Mouse (Mus musculus): ENCODE measurements at regions not wholly inside any gene's neighbourhood (a gene's known extent, or its start where the extent isn't known, plus 50 kb on each side); places are given as distances from the start of the nearest gene placed in this dataset.
"Not testable (repeated sequence)": the region's sequence is repeated elsewhere in the genome, so short reads cannot be mapped to it uniquely, and the experiment has no call there.

- no peak for DNase-seq (ENCODE audit: low spot score in 2 of 2)
Measured at GRCm38 (mm10) chr16:55168433-55168832, 129.4 kb downstream of the Zpld1 start.

DNA sequence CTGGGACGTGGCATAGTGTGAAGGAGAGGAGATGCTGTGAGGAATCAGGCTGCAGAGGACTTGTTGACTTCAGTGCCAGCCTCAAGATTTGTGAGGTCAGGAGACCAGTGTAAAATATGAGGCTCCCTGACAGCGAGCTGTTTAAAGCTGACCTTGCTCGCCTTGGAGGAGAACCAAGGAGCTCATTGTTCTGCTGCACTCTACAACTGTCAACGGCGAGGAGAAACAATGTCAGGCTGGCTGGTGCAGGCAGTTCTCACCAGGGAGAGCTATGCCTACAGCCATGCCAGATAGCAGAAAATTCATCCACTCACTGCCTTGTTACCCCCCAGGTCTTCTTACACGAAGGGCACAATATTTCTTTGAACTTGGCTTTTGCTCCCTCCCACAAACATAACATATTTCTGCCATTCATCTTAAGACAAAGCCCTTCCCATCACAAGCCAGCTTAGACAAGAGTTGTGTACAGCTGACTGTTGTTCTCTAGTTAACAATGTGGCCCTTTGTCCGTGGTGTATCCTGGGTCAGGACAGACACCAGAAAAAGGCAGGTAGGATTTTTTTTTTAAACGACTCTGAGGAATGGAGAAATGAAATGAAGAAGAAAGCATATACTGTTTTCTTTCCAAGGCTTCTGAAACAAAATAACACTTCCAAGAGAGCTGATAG lies 131.5 kb downstream of the Zpld1 start:
- DNase-seq (ENCODE audit: low spot score in 2 of 2), result no peak

GRCm38 (mm10) chr16:55162926-55163325 lies 134.9 kb downstream of the Zpld1 start:
- DNase-seq (ENCODE audit: low spot score in 2 of 2), result no peak

DNA sequence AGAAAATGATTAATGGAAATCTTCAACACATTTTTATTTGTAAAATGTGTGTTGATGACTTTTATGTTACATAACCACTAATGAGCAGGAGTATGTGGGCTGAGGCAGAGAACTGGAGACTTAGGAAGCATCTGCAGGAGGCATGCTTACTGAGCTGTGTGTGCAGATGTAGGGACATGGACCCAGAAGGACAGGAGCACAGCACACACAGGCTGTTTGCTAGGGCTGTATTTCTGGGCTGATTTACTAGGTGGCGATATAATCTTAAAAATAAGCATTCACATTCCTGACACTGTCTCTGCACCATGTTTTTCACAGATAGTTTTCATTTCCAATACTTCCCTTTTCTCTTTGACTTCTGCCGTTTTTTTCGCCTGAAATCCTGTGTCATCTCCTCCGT lies 146.1 kb downstream of the Zpld1 start:
- peak; percentile 9 to 39 for DNase-seq (ENCODE audit: low spot score in 2 of 2)

GRCm38 (mm10) chr16:55142431-55143173 lies 155.2 kb downstream of the Zpld1 start:
- no peak for DNase-seq (ENCODE audit: low spot score in 2 of 2)

GRCm38 (mm10) chr16:55134961-55135360 lies 162.8 kb downstream of the Zpld1 start:
- DNase-seq (ENCODE audit: low spot score in 2 of 2), result no peak

- DNase-seq (ENCODE audit: low spot score in 2 of 2), result no peak
Measured at GRCm38 (mm10) chr16:55097651-55098050, 200.1 kb downstream of the Zpld1 start.

DNA sequence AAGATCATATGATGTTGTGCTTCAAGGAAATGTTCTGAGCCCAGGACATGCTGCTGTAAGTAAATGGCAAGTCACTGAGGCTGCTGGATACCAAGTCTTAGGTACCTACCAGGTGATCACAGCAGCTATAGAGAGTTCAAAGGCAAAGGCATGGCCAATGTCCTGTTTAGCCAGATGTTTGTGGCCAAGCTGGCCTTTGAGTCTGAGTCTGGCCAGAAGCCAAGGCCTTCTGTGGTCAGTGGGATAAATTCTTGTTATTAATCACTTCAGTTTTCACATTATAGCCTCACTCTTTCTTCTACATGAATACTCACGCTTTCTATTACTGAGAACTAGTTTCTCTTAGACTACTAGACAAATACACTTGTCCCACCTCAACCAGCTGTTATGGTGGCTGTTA lies 210.3 kb downstream of the Zpld1 start:
- DNase-seq (ENCODE audit: low spot score in 2 of 2), result no peak

GRCm38 (mm10) chr16:55076172-55076571 lies 221.6 kb downstream of the Zpld1 start:
- DNase-seq (ENCODE audit: low spot score in 2 of 2), result no peak

DNA sequence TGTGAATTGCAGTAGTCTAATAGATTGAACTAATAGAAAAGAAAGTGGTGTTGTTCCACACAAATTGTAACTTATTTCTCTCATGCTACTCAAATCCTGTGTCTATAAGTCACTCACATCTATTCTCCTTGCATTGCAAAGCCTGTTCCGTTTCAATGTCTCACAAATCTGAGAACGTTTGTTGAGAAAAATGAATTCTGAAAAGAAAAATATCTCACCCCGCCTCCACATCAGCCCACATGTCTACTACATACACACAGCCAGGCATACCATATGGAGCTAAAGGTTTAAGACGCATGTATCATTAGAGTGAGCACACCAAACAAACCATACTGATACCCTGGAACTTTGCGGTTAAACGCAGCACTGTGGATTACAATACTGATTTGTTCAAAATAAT lies 258.0 kb downstream of the Zpld1 start:
- DNase-seq (ENCODE audit: low spot score in 2 of 2), result peak; percentile 33 to 55

DNA sequence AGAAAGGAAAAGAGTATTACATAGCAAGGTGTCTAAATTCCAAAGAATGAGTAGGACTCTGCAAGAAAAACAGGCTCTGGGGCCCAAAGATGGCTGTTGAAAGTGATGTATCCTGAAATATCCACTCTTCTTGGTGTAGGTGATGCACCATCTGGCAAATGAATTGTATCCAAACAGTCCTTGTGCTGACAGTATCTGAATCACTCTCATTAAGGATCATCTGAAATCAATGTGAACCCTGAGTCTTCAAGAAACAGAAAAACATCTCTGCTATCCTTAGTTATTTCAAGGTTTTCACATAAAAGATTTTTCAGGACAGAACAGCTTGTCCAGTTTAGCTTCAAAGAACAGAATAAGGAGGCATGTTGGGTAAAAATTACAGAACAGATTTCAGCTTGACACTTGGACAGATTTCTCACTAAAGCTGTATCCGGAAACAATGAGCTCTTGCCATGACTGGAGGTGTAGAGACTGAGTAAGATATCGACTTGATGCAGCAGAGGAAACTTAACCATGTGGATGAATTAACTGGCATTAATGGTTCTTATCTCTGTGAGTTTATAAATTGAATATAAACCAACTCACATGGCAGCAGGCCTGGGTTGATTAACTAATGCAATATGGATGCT lies 296.0 kb downstream of the Zpld1 start:
- peak; percentile 29 to 67 for DNase-seq (ENCODE audit: low spot score in 2 of 2)

DNA sequence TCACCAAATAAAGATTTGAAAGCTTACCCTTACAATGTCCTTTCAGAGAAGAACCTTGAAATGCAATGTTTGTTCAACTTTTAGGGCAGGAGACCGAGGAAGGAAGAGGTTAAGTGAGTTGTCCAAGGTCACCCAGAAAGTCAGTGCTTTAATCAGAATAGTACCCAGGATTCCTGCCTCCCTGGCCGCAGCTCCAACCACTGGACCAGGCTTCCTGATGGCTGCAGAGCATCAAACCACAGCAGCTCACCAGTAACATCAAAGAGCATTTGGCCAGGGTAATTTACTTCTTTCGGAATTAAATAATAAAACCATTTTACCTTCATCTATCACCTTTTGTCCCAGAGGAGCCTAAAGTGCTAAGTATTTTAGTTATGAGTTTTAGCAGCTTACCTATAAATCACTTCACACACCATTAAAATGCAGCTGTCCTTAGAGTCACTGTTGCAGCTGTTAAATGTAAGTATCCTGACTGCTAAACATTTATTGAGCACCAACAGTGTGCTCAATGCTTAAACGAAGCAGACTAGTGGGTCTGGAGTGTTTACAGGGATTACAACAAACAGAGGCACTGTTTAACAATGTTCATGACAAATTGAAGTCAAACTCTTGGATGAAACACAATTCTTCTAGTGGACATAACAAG lies 306.1 kb downstream of the Zpld1 start:
- DNase-seq (ENCODE audit: low spot score in 2 of 2), result no peak

- DNase-seq (ENCODE audit: low spot score in 2 of 2), result peak; percentile 61 to 67
Measured at GRCm38 (mm10) chr16:54983759-54984218, 314.0 kb downstream of the Zpld1 start.

DNA sequence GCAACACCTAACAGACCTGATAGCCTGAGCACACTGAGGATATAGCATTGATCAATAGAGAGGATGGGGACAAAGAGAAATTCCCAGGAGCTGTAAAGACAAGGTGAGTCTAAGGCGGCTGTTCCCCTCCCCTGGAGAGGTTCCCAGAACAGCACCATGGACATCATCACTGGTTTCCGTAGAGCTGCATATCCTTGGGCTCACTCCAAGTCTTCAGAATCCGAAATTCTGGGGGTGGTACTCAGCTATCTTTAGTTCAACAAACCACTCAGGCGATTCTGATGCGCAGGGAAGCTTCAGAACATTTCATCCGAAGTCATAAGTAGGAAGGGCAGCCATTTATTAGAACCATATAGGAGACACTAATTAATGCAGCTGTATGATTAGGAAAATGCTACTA lies 327.4 kb downstream of the Zpld1 start:
- DNase-seq (ENCODE audit: low spot score in 2 of 2), result peak; percentile 43 to 73

- peak; percentile 16 to 33 for DNase-seq (ENCODE audit: low spot score in 2 of 2)
Measured at GRCm38 (mm10) chr16:54943808-54944315, 353.9 kb downstream of the Zpld1 start.

DNA sequence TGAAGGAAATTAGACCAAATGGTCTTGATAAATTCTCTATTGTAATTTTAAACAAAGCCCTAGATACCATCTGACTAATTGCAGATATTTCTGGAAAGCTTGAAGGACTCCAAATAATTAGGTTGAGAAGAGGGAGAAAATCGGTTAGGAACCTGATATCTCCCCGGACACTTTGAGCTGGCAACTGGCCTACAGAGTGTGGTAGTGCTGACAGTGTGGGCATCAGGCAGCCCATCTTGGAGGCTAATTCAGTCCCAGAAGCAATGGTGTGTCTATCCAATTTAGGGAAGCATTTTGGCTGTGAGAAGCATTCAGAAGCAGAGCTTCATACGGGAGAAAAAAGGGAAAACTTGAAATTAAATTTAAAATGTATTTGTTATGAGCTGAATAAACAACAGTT lies 369.5 kb downstream of the Zpld1 start:
- no peak for DNase-seq (ENCODE audit: low spot score in 2 of 2)

DNA sequence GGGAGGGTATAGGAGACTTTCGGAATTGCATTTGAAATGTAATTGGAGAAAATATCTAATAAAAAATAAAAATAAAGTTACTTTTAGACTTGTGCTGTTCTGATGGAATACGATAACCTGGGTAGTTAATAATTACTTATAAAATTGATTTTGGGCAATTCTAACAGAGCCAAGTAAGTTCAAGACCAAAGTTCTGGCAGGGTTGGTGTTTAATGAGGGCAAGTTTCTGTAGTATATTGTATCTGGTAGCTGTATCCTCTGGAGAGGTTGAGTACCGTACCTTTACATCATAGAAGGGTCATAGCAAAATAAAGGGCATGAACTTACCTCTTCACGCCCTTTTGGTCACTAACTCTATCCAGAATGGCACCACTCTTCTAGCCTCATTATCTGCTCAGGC lies 394.9 kb downstream of the Zpld1 start:
- DNase-seq (ENCODE audit: low spot score in 2 of 2), result no peak

DNA sequence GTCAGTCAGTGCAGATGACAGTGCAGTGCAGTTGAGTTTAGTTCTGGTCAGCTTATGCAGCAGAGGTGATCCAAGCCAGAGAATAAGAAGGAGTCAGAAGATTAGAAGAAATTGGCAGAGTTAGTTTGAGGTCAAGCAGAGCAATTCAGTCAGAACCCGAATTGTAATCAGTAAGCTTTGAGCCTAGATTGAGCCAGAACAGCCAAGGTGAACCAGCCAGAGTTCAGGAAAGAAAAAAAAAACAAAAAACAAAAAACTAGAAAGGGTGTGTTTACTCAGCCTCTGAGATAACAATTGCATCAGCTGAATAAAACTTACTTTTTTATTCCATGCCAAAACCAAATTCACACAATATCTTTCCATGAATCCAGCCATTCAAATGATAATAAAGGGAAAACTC lies 396.3 kb downstream of the Zpld1 start:
- no peak for DNase-seq (ENCODE audit: low spot score in 2 of 2)

GRCm38 (mm10) chr16:54894661-54895060 lies 403.1 kb downstream of the Zpld1 start:
- no peak for DNase-seq (ENCODE audit: low spot score in 2 of 2)

- DNase-seq (ENCODE audit: low spot score in 2 of 2), result no peak
Measured at GRCm38 (mm10) chr16:54857369-54857768, 440.4 kb downstream of the Zpld1 start.

GRCm38 (mm10) chr16:54842996-54843395 lies 454.8 kb downstream of the Zpld1 start:
- not testable (repeated sequence) for DNase-seq (ENCODE audit: low spot score in 2 of 2)

All from frontal cortex, postnatal 36 days (tissue).